Mouse (Mus musculus) lung, postnatal 0 days (tissue): ENCODE results near the gene Ugt3a2.

ENCODE experiments used
- CTCF ChIP-seq: IDR thresholded peaks from 2 replicates; pipeline ENCODE4 v1.5.1; 2016; ENCODE audit warnings: antibody characterized with exemption, mild to moderate bottlenecking
- EP300 ChIP-seq: IDR thresholded peaks from 2 replicates; pipeline ENCODE4 v1.6.1; 2016; ENCODE audit warnings: antibody characterized with exemption, mild to moderate bottlenecking, control low read depth

DNA sequence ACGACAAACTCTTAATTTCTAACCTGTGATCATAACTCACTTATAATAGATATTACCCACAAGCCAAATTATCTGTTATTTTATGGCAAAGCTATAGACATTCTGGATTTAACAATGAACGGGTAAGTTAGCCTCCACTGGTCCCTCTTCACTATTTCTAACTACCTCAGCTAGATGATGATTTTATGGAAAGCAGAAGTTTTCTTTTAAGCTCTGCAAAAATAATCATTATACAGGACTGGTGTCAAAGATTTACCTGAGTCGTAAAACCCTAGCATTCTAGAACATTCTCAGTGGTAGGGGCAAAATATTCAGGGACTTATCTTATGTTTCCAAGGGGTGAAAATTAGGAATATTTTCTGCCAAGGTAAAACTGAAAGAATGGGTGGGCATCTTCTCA is 1.3 kb downstream of the Ugt3a2 start:
- no peak for TF ChIP-seq CTCF
- no peak for TF ChIP-seq EP300
